Mouse (Mus musculus) layer of hippocampus, adult 9-11 months (tissue): Measurements from ENCODE around the gene Per1.
"Not testable (repeated sequence)": the region's sequence is repeated elsewhere in the genome, so short reads cannot be mapped to it uniquely, and the experiment has no call there.

Source experiments
- DNase-seq: peaks from one replicate; pipeline ENCODE4 v3.0.0; 2022

Gene Per1

GRCm38 (mm10) chr11:69086390-69086789 is 8.6 kb upstream of the Per1 start:
- no peak for DNase-seq

- DNase-seq: no peak
Measured at GRCm38 (mm10) chr11:69087082-69087481, 7.9 kb upstream of the Per1 start.

- no peak for DNase-seq
Measured at GRCm38 (mm10) chr11:69087597-69087996, 7.4 kb upstream of the Per1 start.

DNA sequence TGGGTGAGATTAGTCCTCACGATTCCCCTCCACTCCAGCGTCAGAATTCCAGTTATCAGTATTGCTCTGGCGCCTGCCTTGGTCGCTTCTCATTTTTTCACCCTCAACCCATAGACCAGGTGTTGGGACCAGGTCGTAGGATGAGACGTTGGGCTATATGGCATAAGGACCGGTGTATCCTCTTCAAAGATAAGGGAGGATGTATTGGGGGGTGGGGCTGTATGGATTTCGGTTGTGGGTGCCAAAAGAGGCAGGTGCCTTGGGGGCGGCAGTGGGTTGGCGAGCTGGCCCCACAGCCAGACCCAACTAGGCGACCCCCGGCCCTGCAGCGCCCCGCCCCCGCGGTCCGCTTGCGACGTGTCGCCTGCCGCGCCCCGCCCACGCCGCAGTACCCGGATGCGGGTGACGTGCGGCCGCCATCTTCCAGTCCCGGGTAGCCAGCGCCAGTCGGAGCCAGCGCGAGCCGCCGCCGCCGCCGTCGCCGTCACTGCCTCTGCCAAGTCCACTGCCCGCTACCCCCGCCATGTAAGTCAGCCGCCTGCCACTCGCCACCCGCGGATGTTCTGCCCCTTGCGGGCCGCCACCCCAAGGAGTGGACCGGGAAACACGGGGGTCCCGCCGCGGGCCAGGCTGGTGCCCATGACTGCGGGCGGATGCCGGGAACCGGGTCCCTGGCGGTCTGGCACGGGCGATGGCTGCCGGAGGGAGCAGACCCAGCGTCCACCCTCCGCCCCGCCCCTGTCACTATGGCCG is 6.7 kb upstream of the Per1 start, which contains the start of gene Vamp2:
TSS of gene Vamp2 (plus strand) at position 388 of the 753 bp plus-strand sequence.
- peak; percentile 93 for DNase-seq

- no peak for DNase-seq
Measured at GRCm38 (mm10) chr11:69088856-69089615, 6.0 kb upstream of the Per1 start.

GRCm38 (mm10) chr11:69089616-69090290 is 5.3 kb upstream of the Per1 start:
- no peak for DNase-seq

DNA sequence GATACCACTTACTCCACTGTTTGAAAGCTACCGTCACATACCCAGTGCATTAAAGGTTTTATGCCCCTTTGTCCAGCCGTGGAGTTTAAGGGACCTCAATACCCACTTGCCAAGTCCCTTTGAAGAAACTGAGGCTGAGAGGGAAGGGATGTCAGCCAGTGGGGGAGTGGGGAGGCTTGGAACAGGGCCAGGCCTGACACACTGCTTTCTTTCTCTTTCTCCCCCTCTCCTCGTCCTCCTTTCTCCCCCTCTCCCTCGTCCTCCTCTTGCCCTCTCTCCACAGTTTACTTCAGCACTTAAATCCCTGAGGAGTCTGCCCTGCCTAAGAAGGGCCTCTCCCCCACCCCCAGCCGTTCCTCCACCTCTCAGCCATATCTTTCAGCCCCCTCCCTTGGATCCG is 4.7 kb upstream of the Per1 start:
- no peak for DNase-seq

DNA sequence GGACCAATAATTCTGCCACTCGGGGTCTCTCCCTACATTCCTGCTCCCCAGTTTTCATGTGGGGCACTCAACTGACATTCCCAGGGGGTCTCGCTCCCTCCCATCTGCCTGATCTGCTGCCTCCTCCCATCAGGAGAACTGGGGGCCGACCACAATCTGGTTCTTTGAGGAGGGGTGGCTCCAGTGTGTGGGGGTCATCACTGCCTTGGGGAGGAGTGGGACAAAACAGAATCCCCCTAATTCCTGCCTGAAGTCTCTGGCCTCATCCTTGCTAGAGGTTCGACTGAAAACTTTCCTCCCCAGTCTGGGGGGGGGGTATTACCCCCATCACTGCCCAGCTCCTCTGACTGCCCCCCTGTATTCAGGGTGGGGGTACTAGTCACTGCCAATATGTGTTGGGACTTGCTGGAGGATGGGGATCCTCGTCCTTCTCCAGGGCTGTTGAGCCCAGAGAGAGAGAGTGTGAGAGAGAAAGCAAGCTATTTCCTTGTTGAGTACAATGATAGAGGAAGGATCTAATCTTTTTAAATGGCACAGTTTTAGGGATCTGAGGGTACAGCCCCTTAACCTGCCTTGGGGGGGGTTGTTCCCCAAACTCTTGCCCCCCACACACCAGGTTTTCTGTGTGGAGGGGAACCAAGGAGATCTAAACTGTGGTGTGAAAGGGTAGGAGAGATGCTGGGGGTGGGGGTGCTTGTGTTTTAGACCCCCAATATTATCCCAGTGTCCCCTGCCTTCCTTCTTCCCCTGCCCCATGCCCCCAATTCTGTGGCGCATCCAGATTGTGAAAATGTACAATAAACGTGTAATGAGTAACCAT is 3.2 kb upstream of the Per1 start:
- no peak for DNase-seq

DNA sequence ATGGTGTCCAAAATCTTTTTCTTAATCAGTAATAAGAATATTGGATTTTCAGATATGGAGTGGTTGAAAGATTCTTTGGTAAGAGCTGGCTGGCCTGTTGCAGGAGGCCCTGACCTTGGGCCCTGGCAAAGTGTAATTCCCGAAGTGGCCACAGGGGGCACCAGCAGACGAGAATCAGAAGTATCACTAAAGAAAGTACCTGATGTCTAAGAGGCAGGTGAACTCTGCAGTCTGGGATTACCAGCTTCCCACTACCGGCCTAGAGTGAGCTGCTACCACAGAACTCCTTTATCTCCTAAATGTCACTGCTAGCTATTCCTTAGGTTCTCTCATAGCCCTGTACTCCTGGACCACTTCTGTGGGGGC is 2.6 kb upstream of the Per1 start:
- DNase-seq: no peak

- DNase-seq: no peak
Measured at GRCm38 (mm10) chr11:69092871-69093270, 2.1 kb upstream of the Per1 start.

- DNase-seq: not testable (repeated sequence)
Measured at GRCm38 (mm10) chr11:69093856-69094255, 1.2 kb upstream of the Per1 start.

DNA sequence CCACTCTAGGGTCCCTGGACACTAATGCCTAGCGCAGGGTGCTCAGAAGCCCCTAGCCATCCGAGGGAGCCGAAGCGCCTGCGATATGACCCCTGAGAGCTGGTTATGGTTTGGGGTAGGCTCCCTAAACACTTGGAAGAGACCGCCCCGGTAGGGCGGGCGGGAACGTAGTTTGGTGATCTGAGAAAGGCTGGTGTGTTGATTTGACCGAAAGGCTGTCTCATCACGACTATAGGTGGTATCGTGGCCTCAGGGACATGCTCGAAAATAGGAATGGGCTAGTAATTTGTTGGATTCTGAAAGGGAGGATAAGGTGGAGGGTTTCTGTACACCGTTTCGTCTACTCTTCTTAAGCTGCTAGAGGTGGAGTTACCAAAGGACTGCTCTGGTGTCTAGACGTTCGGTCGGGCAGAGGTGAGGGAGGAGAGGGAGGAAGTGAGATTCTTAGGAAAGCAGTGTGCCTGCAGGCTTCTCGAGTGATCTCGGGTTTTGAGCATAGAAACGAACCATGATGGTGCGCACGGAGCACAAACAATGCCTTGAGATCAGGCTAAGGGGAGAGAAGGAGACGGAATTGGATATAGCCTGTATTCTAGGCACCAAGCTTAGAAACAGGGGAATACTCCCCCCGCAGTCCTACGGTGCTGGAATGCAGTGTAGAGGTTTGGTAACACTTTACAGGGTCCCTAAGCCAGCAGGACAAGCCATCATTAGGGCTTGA is 654 bp downstream of the Per1 start:
- DNase-seq: no peak

GRCm38 (mm10) chr11:69096360-69096986 is 1.5 kb downstream of the Per1 start:
- DNase-seq: no peak

- DNase-seq: peak; percentile 98
Measured at GRCm38 (mm10) chr11:69096987-69097900, 2.2 kb downstream of the Per1 start.

GRCm38 (mm10) chr11:69098039-69098761 is 3.2 kb downstream of the Per1 start:
- no peak for DNase-seq

- peak; percentile 97 for DNase-seq
Measured at GRCm38 (mm10) chr11:69098762-69099091, 3.7 kb downstream of the Per1 start.

- DNase-seq: peak; percentile 77
Measured at GRCm38 (mm10) chr11:69099177-69099914, 4.3 kb downstream of the Per1 start.

- DNase-seq: peak; percentile 96
Measured at GRCm38 (mm10) chr11:69099915-69100345, 4.9 kb downstream of the Per1 start.
